ENCODE assay signal across 17 mouse cellular contexts in genomic region chr7:145308866-145309265, GRCm38 (mm10). TPM values are rescaled to one million over a fixed set of nuclear protein-coding genes. Genes with fewer than 3 reads are reported as not detected.
A peak's percentile ranks its signal among the peaks of the same experiment; 100 is the strongest.
DNase-seq lines count a peak whose midpoint lies in the region; ATAC-seq and TF ChIP-seq lines count a peak whose summit lies in the region.
"Had no signal": no experiment of that assay in that cellular context is flagged by ENCODE, and none has a peak within 500 bp of the region (broad histone marks: within the 10 kb centered on the region; RNA-seq: fewer than 3 reads in every experiment).

No protein-coding gene starts in this region.

- peak; percentile 30; the same call in 1 of the 2 replicates for ATAC-seq in stomach, embryonic 16.5 days (ENCODE audit: insufficient read depth, low FRiP score)
- no peak for ATAC-seq in liver, postnatal 0 days
- ATAC-seq in megakaryocyte, adult 5-6 weeks (ENCODE audit: poor library complexity, severe bottlenecking) = no peak

- no peaks in the 10 kb centered on the region for H3K27me3 ChIP-seq in stomach, embryonic 16.5 days (ENCODE audit: control insufficient read depth, insufficient read depth, low read length)
- H3K27me3 ChIP-seq in liver, postnatal 0 days (ENCODE audit: insufficient read depth, low read length) = no peaks in the 10 kb centered on the region
- H3K27me3 ChIP-seq: neural tube, embryonic 15.5 days had no signal

- H3K4me2 ChIP-seq in stomach, embryonic 16.5 days (ENCODE audit: low read depth, low read length) = no peak overlapping the region
- H3K4me2 ChIP-seq in liver, postnatal 0 days (ENCODE audit: low read depth, low read length) = no peak overlapping the region
- H3K4me2 ChIP-seq: neural tube, embryonic 15.5 days had no signal

- 55% methylated on average over 4 of the region's 4 CpGs for WGBS in stomach, embryonic 16.5 days
- 63% methylated on average over 4 of the region's 4 CpGs for WGBS in liver, postnatal 0 days (ENCODE audit: insufficient replicate concordance)

- no peak overlapping the region for H3K27ac ChIP-seq in gastrocnemius, adult 2 months
- no peak overlapping the region for H3K27ac ChIP-seq in stomach, embryonic 16.5 days (ENCODE audit: low read length)
- H3K27ac ChIP-seq in liver, postnatal 0 days (ENCODE audit: low read depth) = no peak overlapping the region
- H3K27ac ChIP-seq: hindbrain, embryonic 10.5 days; left cerebral cortex, adult 2 months; neural tube, embryonic 15.5 days had no signal

- H3K36me3 ChIP-seq in stomach, embryonic 16.5 days (ENCODE audit: control insufficient read depth, insufficient read depth, low read length) = no peaks in the 10 kb centered on the region
- H3K36me3 ChIP-seq in liver, postnatal 0 days (replicated peaks; ENCODE audit: insufficient read depth, low read length) = no peaks in the 10 kb centered on the region
- H3K36me3 ChIP-seq: hindbrain, embryonic 10.5 days; neural tube, embryonic 15.5 days had no signal

- no peak overlapping the region for H3K4me3 ChIP-seq in gastrocnemius, adult 2 months
- no peak overlapping the region for H3K4me3 ChIP-seq in stomach, embryonic 16.5 days (replicated peaks; ENCODE audit: low read length)
- H3K4me3 ChIP-seq in liver, postnatal 0 days (ENCODE audit: low read depth, low read length) = no peak overlapping the region
- H3K4me3 ChIP-seq: hindbrain, embryonic 10.5 days; left cerebral cortex, adult 2 months; neural tube, embryonic 15.5 days had no signal

- TF ChIP-seq CTCF in gastrocnemius, adult 2 months (IDR thresholded peaks at IDR 0.05) = no peak
- TF ChIP-seq CTCF in liver, postnatal 0 days (IDR thresholded peaks at IDR 0.05; ENCODE audit: low read depth) = no peak

- H3K9me3 ChIP-seq in stomach, embryonic 16.5 days (replicated peaks; ENCODE audit: control insufficient read depth, low read length) = no peaks in the 10 kb centered on the region
- H3K9me3 ChIP-seq in liver, postnatal 0 days (ENCODE audit: low read length) = no peaks in the 10 kb centered on the region
- H3K9me3 ChIP-seq: hindbrain, embryonic 10.5 days; neural tube, embryonic 15.5 days had no signal

- no peak overlapping the region for H3K9ac ChIP-seq in stomach, embryonic 16.5 days (ENCODE audit: low read length)
- no peak overlapping the region for H3K9ac ChIP-seq in liver, postnatal 0 days (replicated peaks)
- H3K9ac ChIP-seq: neural tube, embryonic 15.5 days had no signal

- intact Hi-C loops in gastrocnemius, adult 2 months (cut with DNase I) = no loop called here

- DNase-seq in gastrocnemius, adult 2 months = peak; percentile 45
- no peak for DNase-seq in gastrocnemius, adult 18-20 months (ENCODE audit: low spot score)
- DNase-seq in lung, postnatal 10 days = peak; percentile 41
- DNase-seq in lung, postnatal 14 days = no peak
- DNase-seq in adrenal gland, adult 18-20 months (ENCODE audit: low spot score in 2 of 2) = peak; percentile 18 to 37
- DNase-seq in liver, postnatal 0 days = no peak
- DNase-seq: kidney, adult 18-20 months; lung, adult 2 months; spleen, adult 18-20 months had no signal

- TF ChIP-seq EP300 in liver, postnatal 0 days (IDR thresholded peaks at IDR 0.05; ENCODE audit: low read depth) = no peak

- no peaks in the 10 kb centered on the region for H3K4me1 ChIP-seq in stomach, embryonic 16.5 days (ENCODE audit: control insufficient read depth, insufficient read depth, low read length)
- H3K4me1 ChIP-seq in liver, postnatal 0 days (ENCODE audit: insufficient read depth) = no peaks in the 10 kb centered on the region
- H3K4me1 ChIP-seq: neural tube, embryonic 15.5 days had no signal

RNA-seq across cellular contexts. Expression of gene Mrgprd, which starts 5.8 kb away (rescaled TPM):
- total RNA-seq in gastrocnemius, adult 2 months (2021) = not detected
- not detected for total RNA-seq in gastrocnemius, adult 18-20 months (2021)
- total RNA-seq in adrenal gland, adult 18-20 months (2021) = not detected
- not detected in 2 replicates for polyA plus RNA-seq in stomach, embryonic 16.5 days (2015; fragmentation: Nextera tagmentation; extraction: Ambion mirVana)
- polyA plus RNA-seq in liver, postnatal 0 days (2015; fragmentation: Nextera tagmentation; extraction: Ambion mirVana) = not detected in 2 replicates
- not detected in 2 replicates for total RNA-seq in megakaryocyte, adult 5-6 weeks (2015)
- total RNA-seq in megakaryocyte, adult 5-6 weeks (2017) = not detected in 2 replicates
- total RNA-seq: left cerebral cortex, adult 2 months; megakaryocyte-erythroid progenitor cell, adult 5-6 weeks had no signal
- polyA plus RNA-seq: hindbrain, embryonic 10.5 days; limb, embryonic 14.5 days; lung, adult 2 months; testis, adult 2 months had no signal

RNA-seq across cellular contexts. Expression of gene Mrgprf, which starts 8.2 kb away (rescaled TPM):
- 1 to 10 TPM; 2.7 to 2.8 TPM for total RNA-seq in gastrocnemius, adult 2 months (2021)
- total RNA-seq in gastrocnemius, adult 18-20 months (2021) = 1 to 10 TPM; 1.3 to 2.1 TPM
- 1 to 10 TPM in 1 of 2 experiments, under 1 TPM in 1; 0.70 to 1.9 TPM for total RNA-seq in adrenal gland, adult 18-20 months (2021)
- polyA plus RNA-seq in stomach, embryonic 16.5 days (2015; fragmentation: Nextera tagmentation; extraction: Ambion mirVana) = 5.5 and 7.4 TPM in 2 replicates
- polyA plus RNA-seq in liver, postnatal 0 days (2015; fragmentation: Nextera tagmentation; extraction: Ambion mirVana) = 0.16 and 0.24 TPM in 2 replicates
- total RNA-seq in megakaryocyte, adult 5-6 weeks (2015) = not detected in 2 replicates
- total RNA-seq in megakaryocyte, adult 5-6 weeks (2017) = not detected in 2 replicates
- total RNA-seq: megakaryocyte-erythroid progenitor cell, adult 5-6 weeks had no signal

RNA-seq across cellular contexts. Expression of gene Tpcn2, which starts 25.1 kb away (rescaled TPM):
- 1 to 10 TPM; 1.4 to 1.5 TPM for total RNA-seq in gastrocnemius, adult 2 months (2021)
- 1 to 10 TPM; 1.0 TPM for total RNA-seq in gastrocnemius, adult 18-20 months (2021)
- 10 to 100 TPM; 12.9 to 13.0 TPM for total RNA-seq in adrenal gland, adult 18-20 months (2021)
- polyA plus RNA-seq in stomach, embryonic 16.5 days (2015; fragmentation: Nextera tagmentation; extraction: Ambion mirVana) = 9.7 and 11.2 TPM in 2 replicates
- polyA plus RNA-seq in liver, postnatal 0 days (2015; fragmentation: Nextera tagmentation; extraction: Ambion mirVana) = 2.2 and 2.3 TPM in 2 replicates
- total RNA-seq in megakaryocyte, adult 5-6 weeks (2015) = 7.9 and 8.6 TPM in 2 replicates
- 6.7 and 7.5 TPM in 2 replicates for total RNA-seq in megakaryocyte, adult 5-6 weeks (2017)

Comparison
In these comparisons a context has a peak if more than half of its experiments do, and no peak if none do; other contexts are left out.
1. DNase-seq: peak in gastrocnemius, adult 2 months (single experiment), lung, postnatal 10 days (single experiment) and adrenal gland, adult 18-20 months (2 of 2); none in gastrocnemius, adult 18-20 months (single experiment), lung, postnatal 14 days (single experiment) and liver, postnatal 0 days (single experiment).